Mouse (Mus musculus) MEL (cell line): ENCODE results near the gene Shmt2.

ENCODE experiments used
- CTCF ChIP-seq, 3 experiments: IDR thresholded peaks in 2 of 3; conservative IDR thresholded peaks in 1 of 3; 2 replicates each; pipeline ENCODE4 v1.5.1; 2011 to 2012; ENCODE audit warnings: low read length in 3 of 3, low read depth in 2 of 3, mild to moderate bottlenecking in 2 of 3, improper control_type of control experiment in 1 of 3, inconsistent platforms in 1 of 3, mixed read lengths in 1 of 3, moderate library complexity in 1 of 3; ENCODE audit not compliant: control insufficient read depth in 1 of 3, insufficient read depth in 1 of 3, poor library complexity in 1 of 3, severe bottlenecking in 1 of 3
- HCFC1 ChIP-seq: IDR thresholded peaks from 2 replicates; pipeline ENCODE4 v1.6.1; 2012; ENCODE audit warnings: low read depth, mild to moderate bottlenecking, inconsistent platforms, low read length, improper control_type of control experiment, moderate library complexity
- TAL1 ChIP-seq: IDR thresholded peaks from 2 replicates; pipeline ENCODE4 v1.6.1; 2012; ENCODE audit warnings: mild to moderate bottlenecking, inconsistent platforms, low read length, moderate library complexity, mixed read lengths
- TCF12 ChIP-seq: IDR thresholded peaks from 2 replicates; pipeline ENCODE4 v1.6.1; 2014; ENCODE audit warnings: low read depth, mild to moderate bottlenecking, inconsistent platforms, low read length, improper control_type of control experiment, moderate library complexity
- USF2 ChIP-seq, 2 experiments: IDR thresholded peaks; 2 replicates each; pipeline ENCODE4 v1.6.1; 2011 to 2012; ENCODE audit warnings: improper control_type of control experiment in 2 of 2, low read length in 2 of 2, borderline replicate concordance in 1 of 2, inconsistent platforms in 1 of 2, low read depth in 1 of 2, mild to moderate bottlenecking in 1 of 2; ENCODE audit not compliant: insufficient read depth in 1 of 2
- ZC3H11A ChIP-seq: IDR thresholded peaks from 2 replicates; pipeline ENCODE4 v1.6.1; 2012; ENCODE audit warnings: low read depth, mild to moderate bottlenecking, inconsistent platforms, low read length, improper control_type of control experiment

- TF ChIP-seq TAL1 (no peak), CTCF (IDR thresholded peaks at IDR 0.05 in 2 of 3, conservative IDR thresholded peaks at IDR 0.05 in 1 of 3; ENCODE audit: control insufficient read depth in 1 of 3, insufficient read depth in 1 of 3, low read depth in 2 of 3, low read length in 3 of 3, poor library complexity in 1 of 3, severe bottlenecking in 1 of 3) (no peak), HCFC1 (no peak), ZC3H11A (no peak), TCF12 (no peak), USF2 (IDR thresholded peaks at IDR 0.05; ENCODE audit: borderline replicate concordance in 1 of 2, insufficient read depth in 1 of 2, low read depth in 1 of 2, low read length in 2 of 2) (no peak)
Observed at GRCm38 (mm10) chr10:127519041-127519701, 3.1 kb downstream of the Shmt2 start.
